Mouse (Mus musculus) liver, embryonic 14.5 days (tissue): ENCODE results near the gene Zfp36l1. TPM values are rescaled to one million over a fixed set of nuclear protein-coding genes. Genes with fewer than 3 reads are reported as not detected.
A peak's percentile ranks its signal among the peaks of the same experiment; 100 is the strongest.

Experiments
- ATAC-seq: fragments of 200-750 bp; cut with Nextera tagmentation; 2 replicates; pipeline ENCODE4 v1.8.0; 2017; ENCODE audit warnings: moderate number of reproducible peaks, mild to moderate bottlenecking, moderate library complexity; ENCODE audit not compliant: insufficient read depth
- DNase-seq, 3 experiments: peaks; one replicate each; pipeline ENCODE4 v3.0.0-alpha.2; 2012 to 2013; ENCODE audit warnings: low read depth in 3 of 3, low spot score in 3 of 3
- H3K27ac ChIP-seq: fragments of 300-500 bp; sonication (generic); 2 replicates; pipeline ENCODE4 v1.5.1; 2014; ENCODE audit warnings: moderate library complexity, mild to moderate bottlenecking, control low read depth, inconsistent platforms
- H3K27me3 ChIP-seq: fragments of 300-500 bp; sonication (generic); 2 replicates; pipeline ENCODE4 v1.6.1; 2014; ENCODE audit warnings: mild to moderate bottlenecking, low read length, moderate library complexity; ENCODE audit not compliant: control insufficient read depth, insufficient read depth
- H3K36me3 ChIP-seq: fragments of 300-500 bp; sonication (generic); replicated peaks from 2 replicates; pipeline ENCODE4 v1.6.1; 2014; ENCODE audit warnings: low read depth; ENCODE audit not compliant: control insufficient read depth, insufficient read depth
- H3K4me1 ChIP-seq, 2 experiments: fragments of 200-500 bp in 1 of 2; fragments of 300-500 bp in 1 of 2; sonication (generic) in 1 of 2; replicated peaks; 2 replicates each; pipeline ENCODE4 v1.6.1; 2012 to 2014; ENCODE audit warnings: antibody characterized with exemption in 1 of 2, inconsistent platforms in 1 of 2, low read length in 1 of 2; ENCODE audit not compliant: control insufficient read depth in 2 of 2, insufficient read depth in 2 of 2
- H3K4me2 ChIP-seq: fragments of 300-500 bp; sonication (generic); 2 replicates; pipeline ENCODE4 v1.6.1; 2014; ENCODE audit warnings: low read depth, mild to moderate bottlenecking, control low read depth, moderate library complexity
- H3K4me3 ChIP-seq, 2 experiments: fragments of 200-500 bp in 1 of 2; fragments of 300-500 bp in 1 of 2; sonication (generic) in 1 of 2; 2 replicates each; pipeline ENCODE4 v1.5.1; 2012 to 2014; ENCODE audit warnings: low read depth in 2 of 2, low read length in 2 of 2, mild to moderate bottlenecking in 2 of 2, control low read depth in 1 of 2, inconsistent platforms in 1 of 2, moderate library complexity in 1 of 2; ENCODE audit not compliant: insufficient read depth in 1 of 2
- H3K9ac ChIP-seq: fragments of 300-500 bp; sonication (generic); replicated peaks from 2 replicates; pipeline ENCODE4 v1.6.1; 2014; ENCODE audit warnings: mild to moderate bottlenecking, control low read depth, moderate library complexity
- H3K9me3 ChIP-seq: fragments of 300-500 bp; sonication (generic); 2 replicates; pipeline ENCODE4 v1.6.1; 2016; ENCODE audit warnings: low read length, mixed read lengths; ENCODE audit not compliant: control insufficient read depth
- CTCF ChIP-seq: IDR thresholded peaks from 2 replicates; pipeline ENCODE4 v1.5.1; 2016; ENCODE audit warnings: antibody characterized with exemption, low read depth, control low read depth
- EP300 ChIP-seq: IDR thresholded peaks from 2 replicates; pipeline ENCODE4 v1.6.1; 2016; ENCODE audit warnings: antibody characterized with exemption, low read depth
- WGBS: fragments of 180-500 bp; shearing (Covaris S2); extraction: QIAGEN DNeasy Blood & Tissue Kit; methylation state at CpG from one replicate; pipeline ENCODE4 v1.1.7; 2014; ENCODE audit not compliant: insufficient replicate concordance; 5-methylcytosine and 5-hydroxymethylcytosine counted together
- polyA plus RNA-seq, 2 experiments: library from polyadenylated mRNA; depleted of rRNA in 1 of 2; stranded (reverse) in 1 of 2; unstranded in 1 of 2; fragments of >200 nt; fragmentation: Nextera tagmentation in 1 of 2; extraction: Ambion mirVana in 1 of 2; gene quantifications; 2 replicates each; pipeline versions ENCODE4 v1.2.1 to v1.2.3; 2012 to 2014

The Zfp36l1 gene
- polyA plus RNA-seq, 2 experiments = 19.4 to 22.7 TPM

DNA sequence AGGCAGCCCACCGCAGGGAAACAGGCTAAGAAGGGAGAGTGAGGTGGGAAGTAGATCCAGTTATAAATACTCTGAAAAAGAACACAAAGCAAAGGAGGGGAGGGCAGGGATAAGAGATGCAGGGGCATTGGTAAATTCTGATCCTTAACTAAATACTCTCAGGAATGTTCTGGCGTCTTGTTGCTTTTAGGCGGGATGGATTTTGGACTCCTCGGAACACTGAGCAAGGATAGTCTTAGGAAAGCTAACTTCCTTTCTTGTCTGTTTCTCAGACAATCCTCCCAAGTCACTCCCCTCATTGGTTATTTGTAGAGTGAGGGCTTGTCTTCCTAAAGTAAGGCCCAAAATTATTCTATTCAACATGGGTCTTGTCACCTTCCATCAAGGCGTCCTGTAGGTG lies 12.5 kb upstream of the Zfp36l1 start:
- no peaks in the 10 kb centered on the region for H3K27me3 ChIP-seq
- no peak overlapping the region for H3K9ac ChIP-seq
- no peak overlapping the region for H3K4me2 ChIP-seq
- H3K36me3 ChIP-seq = no peaks in the 10 kb centered on the region; the same call in none of the 2 replicates
- TF ChIP-seq CTCF = no peak
- TF ChIP-seq EP300 = no peak
- H3K27ac ChIP-seq = no peak overlapping the region
- H3K9me3 ChIP-seq = no peaks in the 10 kb centered on the region
- H3K4me1 ChIP-seq = peaks cover 3 to 17% of the 10 kb centered on the region in 2 experiments
- 77% methylated on average over 5 of the region's 5 CpGs for WGBS
- DNase-seq = no peak
- no peak overlapping the region for H3K4me3 ChIP-seq
- ATAC-seq = no peak

GRCm38 (mm10) chr12:80124756-80125155 lies 11.9 kb upstream of the Zfp36l1 start:
- no peaks in the 10 kb centered on the region for H3K9me3 ChIP-seq
- no peak for TF ChIP-seq CTCF
- TF ChIP-seq EP300 = no peak
- H3K4me3 ChIP-seq = no peak overlapping the region
- no peak overlapping the region for H3K27ac ChIP-seq
- peaks cover 3 to 11% of the 10 kb centered on the region in 2 experiments; a peak in 3 of 4 replicates for H3K4me1 ChIP-seq
- no peak overlapping the region for H3K4me2 ChIP-seq
- DNase-seq (no peak), ATAC-seq (no peak)
- no peaks in the 10 kb centered on the region for H3K27me3 ChIP-seq
- H3K9ac ChIP-seq = no peak overlapping the region
- no peaks in the 10 kb centered on the region; the same call in none of the 2 replicates for H3K36me3 ChIP-seq
- 59% methylated on average over 3 of the region's 3 CpGs for WGBS

DNA sequence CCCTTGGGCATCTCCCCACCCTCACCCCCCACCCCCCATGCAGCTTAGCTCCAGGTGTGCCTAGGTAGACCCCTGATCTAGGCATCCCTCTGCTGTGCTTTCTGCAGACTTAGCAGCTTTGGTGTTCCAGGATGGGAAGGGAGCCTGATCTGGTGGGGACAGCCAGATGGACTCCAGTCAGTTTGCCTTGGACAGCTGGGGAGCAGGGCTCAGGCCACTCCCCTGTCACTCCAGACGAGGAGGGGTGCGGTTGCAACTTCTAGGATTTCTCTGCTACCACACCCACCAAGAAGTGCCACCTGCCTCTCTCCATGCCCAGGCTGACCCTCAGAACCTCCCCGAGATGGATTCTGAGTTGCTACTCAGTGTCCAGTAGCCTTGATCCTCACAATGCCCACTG lies 11.4 kb upstream of the Zfp36l1 start:
- 50% methylated on average over 3 of the region's 3 CpGs for WGBS
- no peak overlapping the region for H3K9ac ChIP-seq
- no peak overlapping the region for H3K27ac ChIP-seq
- H3K27me3 ChIP-seq = no peaks in the 10 kb centered on the region
- H3K4me1 ChIP-seq = peaks cover 3 to 9% of the 10 kb centered on the region in 2 experiments; a peak in 3 of 4 replicates
- H3K9me3 ChIP-seq = no peaks in the 10 kb centered on the region
- DNase-seq (no peak), ATAC-seq (no peak)
- H3K4me2 ChIP-seq = no peak overlapping the region
- no peak overlapping the region for H3K4me3 ChIP-seq
- TF ChIP-seq CTCF = no peak
- no peak for TF ChIP-seq EP300
- no peaks in the 10 kb centered on the region; the same call in none of the 2 replicates for H3K36me3 ChIP-seq

- 71% methylated on average over 4 of the region's 4 CpGs for WGBS
- Histone ChIP-seq H3K4me2 (no peak overlapping the region), H3K4me1 (peaks cover 3 to 12% of the 10 kb centered on the region in 2 experiments; a peak in 3 of 4 replicates), H3K27me3 (no peaks in the 10 kb centered on the region), H3K4me3 (no peak overlapping the region), H3K36me3 (no peaks in the 10 kb centered on the region; the same call in none of the 2 replicates), H3K9me3 (no peaks in the 10 kb centered on the region), H3K27ac (no peak overlapping the region), H3K9ac (no peak overlapping the region)
- TF ChIP-seq EP300 = no peak
- TF ChIP-seq CTCF = no peak
- no peak for DNase-seq
- peak; percentile 36; the same call in 1 of the 2 replicates for ATAC-seq
Observed at GRCm38 (mm10) chr12:80123227-80123803, 10.5 kb upstream of the Zfp36l1 start.

DNA sequence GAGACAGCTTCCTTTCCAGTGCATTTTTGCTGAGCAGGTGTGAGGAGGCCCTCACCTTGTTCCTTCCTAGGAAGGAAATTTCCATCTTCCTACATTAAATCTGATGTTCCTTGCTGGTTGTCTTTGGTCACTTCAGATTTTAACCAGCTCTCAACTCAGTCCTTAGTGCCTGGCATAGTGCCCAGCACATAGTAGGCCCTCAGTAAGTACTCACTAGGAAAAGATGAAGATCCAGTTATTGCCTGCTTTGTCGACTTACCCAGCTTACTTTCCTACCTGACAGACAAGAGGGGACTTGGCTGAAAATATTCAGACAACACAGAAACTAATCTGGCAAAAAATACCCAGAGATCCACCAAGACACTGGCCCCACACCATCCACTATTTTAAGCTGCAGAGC lies 8.6 kb upstream of the Zfp36l1 start:
- 60% methylated on average over 1 of the region's 1 CpGs for WGBS
- no peak overlapping the region for H3K27ac ChIP-seq
- no peak overlapping the region for H3K9ac ChIP-seq
- TF ChIP-seq EP300 = no peak
- no peak for TF ChIP-seq CTCF
- peaks cover 15 to 23% of the 10 kb centered on the region in 2 experiments for H3K4me1 ChIP-seq
- no peaks in the 10 kb centered on the region for H3K27me3 ChIP-seq
- DNase-seq (no peak), ATAC-seq (no peak)
- H3K4me2 ChIP-seq = no peak overlapping the region
- H3K36me3 ChIP-seq = no peaks in the 10 kb centered on the region; the same call in 1 of the 2 replicates
- H3K9me3 ChIP-seq = no peaks in the 10 kb centered on the region
- no peak overlapping the region for H3K4me3 ChIP-seq
